Mouse (Mus musculus): Measurements from ENCODE around the gene Tmem147. TPM values are rescaled to one million over a fixed set of nuclear protein-coding genes. Genes with fewer than 3 reads are reported as not detected.
"Not testable (repeated sequence)": the region's sequence is repeated elsewhere in the genome, so short reads cannot be mapped to it uniquely, and the experiment has no call there.

Gene Tmem147
- polyA plus RNA-seq, 1 experiment from 2014 or later, result 158 TPM

- no peak for TF ChIP-seq CTCF (IDR thresholded peaks at IDR 0.05; ENCODE audit: low read depth)
- Histone ChIP-seq H3K27me3 (replicated peaks; ENCODE audit: control insufficient read depth, insufficient read depth, low read length) (no peaks in the 10 kb centered on the region), H3K36me3 (ENCODE audit: control insufficient read depth, insufficient read depth) (no peaks in the 10 kb centered on the region), H3K9ac (ENCODE audit: low read depth, low read length) (no peak overlapping the region), H3K4me3 (ENCODE audit: low read depth, low read length) (no peak overlapping the region), H3K4me2 (replicated peaks; ENCODE audit: low read depth) (no peak overlapping the region), H3K4me1 (replicated peaks; ENCODE audit: control insufficient read depth, insufficient read depth, low read length) (no peaks in the 10 kb centered on the region), H3K27ac (ENCODE audit: low read depth, low read length) (no peak overlapping the region), H3K9me3 (ENCODE audit: control insufficient read depth) (no peaks in the 10 kb centered on the region)
- ATAC-seq, result no peak
- WGBS, result 68% methylated on average over 13 of the region's 13 CpGs
Observed at GRCm38 (mm10) chr7:30749824-30750606, 20.7 kb upstream of the Tmem147 start.

GRCm38 (mm10) chr7:30747525-30748204 lies 18.3 kb upstream of the Tmem147 start:
- no peak for ATAC-seq
- H3K9ac ChIP-seq (ENCODE audit: low read depth, low read length), result no peak overlapping the region
- 71% methylated on average over 7 of the region's 7 CpGs for WGBS
- H3K36me3 ChIP-seq (ENCODE audit: control insufficient read depth, insufficient read depth), result no peaks in the 10 kb centered on the region
- no peak overlapping the region for H3K27ac ChIP-seq (ENCODE audit: low read depth, low read length)
- H3K4me2 ChIP-seq (replicated peaks; ENCODE audit: low read depth), result no peak overlapping the region
- no peaks in the 10 kb centered on the region for H3K4me1 ChIP-seq (replicated peaks; ENCODE audit: control insufficient read depth, insufficient read depth, low read length)
- no peaks in the 10 kb centered on the region for H3K9me3 ChIP-seq (ENCODE audit: control insufficient read depth)
- TF ChIP-seq CTCF (IDR thresholded peaks at IDR 0.05; ENCODE audit: low read depth), result peak; percentile 41
- no peak overlapping the region for H3K4me3 ChIP-seq (ENCODE audit: low read depth, low read length)
- H3K27me3 ChIP-seq (replicated peaks; ENCODE audit: control insufficient read depth, insufficient read depth, low read length), result no peaks in the 10 kb centered on the region

GRCm38 (mm10) chr7:30744022-30744598 lies 14.8 kb upstream of the Tmem147 start:
- WGBS, result 42% methylated on average over 4 of the region's 4 CpGs
- no peak for ATAC-seq
- Histone ChIP-seq H3K36me3 (ENCODE audit: control insufficient read depth, insufficient read depth) (no peaks in the 10 kb centered on the region), H3K4me2 (replicated peaks; ENCODE audit: low read depth) (no peak overlapping the region), H3K9me3 (ENCODE audit: control insufficient read depth) (no peaks in the 10 kb centered on the region), H3K4me3 (ENCODE audit: low read depth, low read length) (no peak overlapping the region), H3K4me1 (replicated peaks; ENCODE audit: control insufficient read depth, insufficient read depth, low read length) (no peaks in the 10 kb centered on the region), H3K27ac (ENCODE audit: low read depth, low read length) (no peak overlapping the region), H3K9ac (ENCODE audit: low read depth, low read length) (no peak overlapping the region), H3K27me3 (replicated peaks; ENCODE audit: control insufficient read depth, insufficient read depth, low read length) (no peaks in the 10 kb centered on the region)
- TF ChIP-seq CTCF (IDR thresholded peaks at IDR 0.05; ENCODE audit: low read depth), result peak; percentile 28

GRCm38 (mm10) chr7:30743617-30744016 lies 14.3 kb upstream of the Tmem147 start, which contains the start of gene Gapdhs:
Gapdhs (minus strand) TSS chr7:30743681.
- H3K27me3 ChIP-seq (replicated peaks; ENCODE audit: control insufficient read depth, insufficient read depth, low read length); H3K9ac ChIP-seq (ENCODE audit: low read depth, low read length); ATAC-seq; H3K36me3 ChIP-seq (ENCODE audit: control insufficient read depth, insufficient read depth); H3K4me2 ChIP-seq (replicated peaks; ENCODE audit: low read depth); H3K4me1 ChIP-seq (replicated peaks; ENCODE audit: control insufficient read depth, insufficient read depth, low read length); H3K9me3 ChIP-seq (ENCODE audit: control insufficient read depth); H3K4me3 ChIP-seq (ENCODE audit: low read depth, low read length); H3K27ac ChIP-seq (ENCODE audit: low read depth, low read length): not testable (repeated sequence)
- no CpG with 5 or more reads among the region's 4 CpGs for WGBS

GRCm38 (mm10) chr7:30742570-30742969 lies 13.2 kb upstream of the Tmem147 start:
- H3K4me2 ChIP-seq (replicated peaks; ENCODE audit: low read depth); ATAC-seq; H3K36me3 ChIP-seq (ENCODE audit: control insufficient read depth, insufficient read depth); H3K27ac ChIP-seq (ENCODE audit: low read depth, low read length); H3K9ac ChIP-seq (ENCODE audit: low read depth, low read length); H3K4me3 ChIP-seq (ENCODE audit: low read depth, low read length); H3K4me1 ChIP-seq (replicated peaks; ENCODE audit: control insufficient read depth, insufficient read depth, low read length); H3K27me3 ChIP-seq (replicated peaks; ENCODE audit: control insufficient read depth, insufficient read depth, low read length); H3K9me3 ChIP-seq (ENCODE audit: control insufficient read depth): not testable (repeated sequence)
- 83% methylated on average over 2 of the region's 2 CpGs for WGBS

- Histone ChIP-seq H3K27ac (ENCODE audit: low read depth, low read length) (no peak overlapping the region), H3K9me3 (ENCODE audit: control insufficient read depth) (no peaks in the 10 kb centered on the region), H3K27me3 (replicated peaks; ENCODE audit: control insufficient read depth, insufficient read depth, low read length) (no peaks in the 10 kb centered on the region), H3K4me3 (ENCODE audit: low read depth, low read length) (no peak overlapping the region), H3K4me1 (replicated peaks; ENCODE audit: control insufficient read depth, insufficient read depth, low read length) (no peaks in the 10 kb centered on the region), H3K9ac (ENCODE audit: low read depth, low read length) (no peak overlapping the region), H3K36me3 (ENCODE audit: control insufficient read depth, insufficient read depth) (peaks cover 32% of the 10 kb centered on the region), H3K4me2 (replicated peaks; ENCODE audit: low read depth) (no peak overlapping the region)
- ATAC-seq, result no peak
- 88% methylated on average over 3 of the region's 3 CpGs for WGBS
- no peak for TF ChIP-seq CTCF (IDR thresholded peaks at IDR 0.05; ENCODE audit: low read depth)
Observed at GRCm38 (mm10) chr7:30736211-30736610, 6.9 kb upstream of the Tmem147 start.

- WGBS, result 15% methylated on average over 18 of the region's 22 CpGs
- peak overlapping the region; percentile 81 for H3K4me3 ChIP-seq (ENCODE audit: low read depth, low read length)
- not testable (repeated sequence) for H3K4me1 ChIP-seq (replicated peaks; ENCODE audit: control insufficient read depth, insufficient read depth, low read length); ATAC-seq; H3K27me3 ChIP-seq (replicated peaks; ENCODE audit: control insufficient read depth, insufficient read depth, low read length); H3K9me3 ChIP-seq (ENCODE audit: control insufficient read depth)
- H3K36me3 ChIP-seq (ENCODE audit: control insufficient read depth, insufficient read depth), result peaks cover 24% of the 10 kb centered on the region
- H3K27ac ChIP-seq (ENCODE audit: low read depth, low read length), result peak overlapping the region; percentile 88
- H3K4me2 ChIP-seq (replicated peaks; ENCODE audit: low read depth), result peak overlapping the region; percentile 79
- peak overlapping the region; percentile 76; the same call in 1 of the 2 replicates for H3K9ac ChIP-seq (ENCODE audit: low read depth, low read length)
Observed at GRCm38 (mm10) chr7:30730064-30730722, 853 bp upstream of the Tmem147 start.
